8 mouse cellular contexts compared by ENCODE assay signal in the genomic region with DNA sequence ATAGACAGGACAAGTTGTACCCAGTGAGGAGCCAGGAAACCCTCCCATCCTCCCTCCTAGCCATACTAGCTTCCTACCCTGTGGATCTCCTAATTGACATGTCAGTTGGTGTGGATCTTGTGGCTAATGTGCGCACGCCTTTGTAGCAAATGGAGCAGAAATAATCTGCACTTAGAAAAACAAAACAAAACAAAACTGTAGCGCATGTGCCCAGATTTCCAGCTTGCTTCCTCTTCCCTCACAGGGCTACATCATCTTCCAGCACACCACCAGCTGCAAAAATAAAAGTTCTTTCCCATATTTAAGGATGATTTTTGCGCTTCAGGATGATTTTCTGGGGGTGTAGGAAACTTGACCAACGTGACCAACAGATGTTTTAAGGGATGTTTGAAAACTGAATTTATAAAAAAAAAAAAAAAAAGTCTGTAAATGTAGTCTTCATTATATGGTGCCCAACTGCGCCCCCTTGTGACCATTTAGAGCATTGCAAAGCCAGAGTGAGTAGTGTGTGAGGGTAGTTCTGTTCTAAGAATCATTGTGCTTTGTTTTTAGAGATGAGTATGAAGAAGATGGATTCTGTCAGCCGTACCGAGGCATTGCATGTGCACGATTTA.
DNase-seq lines count a peak whose midpoint lies in the region; ATAC-seq and TF ChIP-seq lines count a peak whose summit lies in the region.

No protein-coding gene starts in this region.

- no peak for TF ChIP-seq POLR2A in brain, embryonic 14.5 days (IDR thresholded peaks at IDR 0.05; ENCODE audit: borderline replicate concordance, extremely low read depth, insufficient read depth, insufficient read length, poor library complexity, severe bottlenecking)

- intact Hi-C loops in heart, postnatal 25 days (cut with DNase I): loop anchor here (1.0 to 5.0 kb wide), 5 partner anchors 130 to 460 kb away; no protein-coding TSS in a partner anchor

- H3K27me3 ChIP-seq in forebrain, embryonic 10.5 days (ENCODE audit: poor library complexity, severe bottlenecking): no peaks in the 10 kb centered on the region
- 0 out of 2 replicates have a peak, but pooled peaks cover 3% of the 10 kb centered on the region for H3K27me3 ChIP-seq in forebrain, embryonic 12.5 days
- H3K27me3 ChIP-seq in embryonic facial prominence, embryonic 14.5 days (replicated peaks; ENCODE audit: control insufficient read depth, insufficient read depth, low read length): no peaks in the 10 kb centered on the region

- no peak overlapping the region for H3K4me3 ChIP-seq in forebrain, embryonic 10.5 days
- H3K4me3 ChIP-seq in forebrain, embryonic 12.5 days (replicated peaks): no peak overlapping the region
- H3K4me3 ChIP-seq in embryonic facial prominence, embryonic 14.5 days (ENCODE audit: low read depth, low read length): no peak overlapping the region
- peak overlapping the region; percentile 2; the same call in 1 of the 2 replicates for H3K4me3 ChIP-seq in layer of hippocampus, adult 2 months

- no peak overlapping the region for H3K27ac ChIP-seq in forebrain, embryonic 10.5 days
- H3K27ac ChIP-seq in forebrain, embryonic 12.5 days: no peak overlapping the region
- H3K27ac ChIP-seq in embryonic facial prominence, embryonic 14.5 days (replicated peaks; ENCODE audit: low read depth, low read length): peak overlapping the region; percentile 53; the same call in 1 of the 2 replicates
- H3K27ac ChIP-seq in layer of hippocampus, adult 2 months: peak overlapping the region; percentile 0; the same call in 1 of the 2 replicates

- ATAC-seq in forebrain, embryonic 12.5 days (ENCODE audit: low FRiP score): no peak
- ATAC-seq in embryonic facial prominence, embryonic 14.5 days (ENCODE audit: low read depth): peak; percentile 54; the same call in 1 of the 2 replicates

- no peak overlapping the region for H3K9ac ChIP-seq in forebrain, embryonic 12.5 days
- no peak overlapping the region for H3K9ac ChIP-seq in embryonic facial prominence, embryonic 14.5 days (ENCODE audit: low read depth, low read length)

- 48% methylated on average over 9 of the region's 9 CpGs for WGBS in forebrain, embryonic 10.5 days
- WGBS in forebrain, embryonic 12.5 days: 32% methylated on average over 9 of the region's 9 CpGs
- 19% methylated on average over 9 of the region's 9 CpGs for WGBS in embryonic facial prominence, embryonic 14.5 days

- peak; percentile 74; the same call in 1 of the 2 replicates for TF ChIP-seq CTCF in brain, embryonic 14.5 days (IDR thresholded peaks at IDR 0.05; ENCODE audit: borderline replicate concordance, extremely low read depth, insufficient read depth, insufficient read length)
- TF ChIP-seq CTCF in layer of hippocampus, adult 2 months (conservative IDR thresholded peaks at IDR 0.05): peak; percentile 98

- peaks cover 4% of the 10 kb centered on the region; the same call in 1 of the 2 replicates for H3K36me3 ChIP-seq in forebrain, embryonic 10.5 days (replicated peaks)
- H3K36me3 ChIP-seq in forebrain, embryonic 12.5 days (replicated peaks): no peaks in the 10 kb centered on the region
- H3K36me3 ChIP-seq in embryonic facial prominence, embryonic 14.5 days (ENCODE audit: control insufficient read depth, insufficient read depth, low read length): peaks cover 14% of the 10 kb centered on the region; the same call in 1 of the 2 replicates

- no peaks in the 10 kb centered on the region for H3K9me3 ChIP-seq in forebrain, embryonic 10.5 days
- H3K9me3 ChIP-seq in forebrain, embryonic 12.5 days: no peaks in the 10 kb centered on the region
- 0 out of 2 replicates have a peak, but pooled peaks cover 3% of the 10 kb centered on the region for H3K9me3 ChIP-seq in embryonic facial prominence, embryonic 14.5 days (ENCODE audit: control insufficient read depth, low read length)

- peak; percentile 61 for DNase-seq in forebrain, embryonic 10.5 days (ENCODE audit: extremely low spot score, low spot score)
- peak; percentile 71 for DNase-seq in brain, embryonic 14.5 days (ENCODE audit: low read depth)
- DNase-seq in embryonic facial prominence, embryonic 14.5 days (ENCODE audit: low spot score): peak; percentile 76
- peak; percentile 49 for DNase-seq in heart, postnatal 25 days (ENCODE audit: low spot score)
- DNase-seq in layer of hippocampus, adult 2 months (ENCODE audit: low spot score in 2 of 2): peak; percentile 61 to 82
- DNase-seq in lung, postnatal 10 days: peak; percentile 87
- peak; percentile 38 to 73 for DNase-seq in spleen, postnatal 4 days (ENCODE audit: low spot score in 2 of 2)

- no peak overlapping the region for H3K4me2 ChIP-seq in forebrain, embryonic 12.5 days
- H3K4me2 ChIP-seq in embryonic facial prominence, embryonic 14.5 days (ENCODE audit: low read depth, low read length): peak overlapping the region; percentile 22

- peaks cover 32% of the 10 kb centered on the region for H3K4me1 ChIP-seq in forebrain, embryonic 10.5 days
- peaks cover 14% of the 10 kb centered on the region; the same call in 1 of the 2 replicates for H3K4me1 ChIP-seq in forebrain, embryonic 12.5 days
- H3K4me1 ChIP-seq in embryonic facial prominence, embryonic 14.5 days (ENCODE audit: control insufficient read depth, insufficient read depth, low read length): no peaks in the 10 kb centered on the region

Comparison
In these comparisons a context has a peak if more than half of its experiments do, and no peak if none do; other contexts are left out.
1. H3K27ac ChIP-seq: peak in embryonic facial prominence, embryonic 14.5 days (single experiment) and layer of hippocampus, adult 2 months (single experiment); none in forebrain, embryonic 10.5 days (single experiment) and forebrain, embryonic 12.5 days (single experiment).
2. Peak in every context shown above with its lines, with median percentiles within 50 percentile points of each other: DNase-seq.